Mouse (Mus musculus) ovary, postnatal 36 days (tissue): ENCODE data around the gene Syp.

Experiments
- DNase-seq: peaks from one replicate; pipeline ENCODE4 v3.0.0; 2022; ENCODE audit warnings: low spot score, mixed read lengths

The Syp gene

GRCm38 (mm10) chrX:7662936-7663335 is 24.7 kb downstream of the Syp start:
- DNase-seq = no peak

DNA sequence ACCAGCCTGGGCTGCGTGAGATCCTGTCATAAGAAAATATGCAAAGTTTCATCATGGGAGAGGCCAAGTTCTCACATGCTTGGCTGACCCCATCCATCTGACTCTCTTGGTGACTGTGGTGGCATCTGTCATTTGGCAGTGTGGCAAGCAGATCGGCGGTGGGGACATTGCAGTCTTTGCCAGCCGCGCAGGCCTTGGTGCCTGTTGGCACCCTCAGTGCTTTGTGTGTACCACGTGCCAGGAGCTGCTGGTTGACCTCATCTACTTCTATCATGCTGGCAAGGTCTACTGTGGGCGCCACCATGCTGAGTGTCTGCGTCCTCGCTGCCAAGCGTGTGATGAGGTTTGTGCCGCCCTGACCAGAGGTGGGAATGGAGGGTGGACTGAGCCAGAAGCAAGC is 26.5 kb downstream of the Syp start:
- DNase-seq = no peak

- DNase-seq = no peak
Measured at GRCm38 (mm10) chrX:7665739-7666502, 27.6 kb downstream of the Syp start.

GRCm38 (mm10) chrX:7670390-7670881 is 32.2 kb downstream of the Syp start:
- DNase-seq = peak; percentile 76

GRCm38 (mm10) chrX:7670921-7671623 is 32.8 kb downstream of the Syp start, which contains the start of gene Plp2:
Plp2 (minus strand) TSS chrX:7671390.
- DNase-seq = peak; percentile 54

- DNase-seq = no peak
Measured at GRCm38 (mm10) chrX:7672739-7673138, 34.5 kb downstream of the Syp start.

DNA sequence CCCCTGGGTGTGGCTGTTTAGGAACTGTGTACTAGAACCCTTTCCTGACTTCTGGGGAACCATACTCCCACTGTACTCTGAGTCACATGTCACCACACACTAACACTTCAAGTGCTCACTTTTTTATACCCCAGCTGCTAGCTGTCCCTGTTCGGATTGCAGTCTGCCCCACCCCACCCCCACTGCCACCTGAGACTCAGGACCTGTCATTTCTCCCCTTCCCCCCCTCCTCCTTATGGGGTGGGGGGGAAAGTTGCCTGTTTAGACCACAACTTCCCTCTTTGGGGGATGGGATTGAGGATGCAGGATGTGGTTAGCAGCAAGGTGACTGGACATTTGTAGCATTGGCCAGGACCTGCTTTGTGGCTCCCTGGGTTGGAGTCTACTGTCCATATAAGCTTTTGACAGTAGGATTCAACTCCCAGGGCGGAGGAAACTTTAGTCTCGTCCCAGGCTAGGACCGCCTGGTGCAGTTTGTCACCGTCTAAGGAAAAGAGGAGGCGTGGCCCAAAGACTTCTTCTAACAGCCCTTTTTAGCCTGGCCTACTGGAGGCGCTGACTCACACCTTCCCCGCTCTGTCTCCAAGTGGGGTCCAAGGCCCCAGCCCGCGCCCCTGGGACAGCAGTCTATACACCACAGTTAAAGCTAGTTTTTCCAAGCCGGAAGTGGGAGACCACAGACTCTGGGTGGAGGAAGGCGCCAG is 35.5 kb downstream of the Syp start:
- no peak for DNase-seq

GRCm38 (mm10) chrX:7674284-7675000 is 36.2 kb downstream of the Syp start:
- peak; percentile 23 for DNase-seq

GRCm38 (mm10) chrX:7675001-7675380 is 36.7 kb downstream of the Syp start:
- DNase-seq = no peak

DNA sequence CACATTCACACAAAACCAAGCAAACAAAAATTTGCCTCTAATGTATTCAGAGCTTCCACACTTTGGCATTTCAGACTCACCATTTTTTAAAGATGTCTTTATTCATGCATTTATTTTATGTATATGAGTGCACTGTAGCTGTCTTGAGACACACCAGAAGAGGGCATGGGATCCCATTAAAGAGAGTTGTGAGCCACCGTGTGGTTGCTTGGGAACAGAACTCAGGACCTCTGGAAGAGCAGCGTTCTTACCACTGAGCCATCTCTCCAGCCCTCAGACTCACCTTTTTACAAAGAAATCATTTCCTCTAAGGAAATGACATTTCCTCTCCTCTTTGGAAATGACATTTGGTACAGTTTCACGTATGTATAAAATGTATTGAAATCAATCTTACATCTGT is 40.7 kb downstream of the Syp start:
- DNase-seq = no peak

- peak; percentile 89 for DNase-seq
Measured at GRCm38 (mm10) chrX:7679405-7680056, 41.3 kb downstream of the Syp start.

DNA sequence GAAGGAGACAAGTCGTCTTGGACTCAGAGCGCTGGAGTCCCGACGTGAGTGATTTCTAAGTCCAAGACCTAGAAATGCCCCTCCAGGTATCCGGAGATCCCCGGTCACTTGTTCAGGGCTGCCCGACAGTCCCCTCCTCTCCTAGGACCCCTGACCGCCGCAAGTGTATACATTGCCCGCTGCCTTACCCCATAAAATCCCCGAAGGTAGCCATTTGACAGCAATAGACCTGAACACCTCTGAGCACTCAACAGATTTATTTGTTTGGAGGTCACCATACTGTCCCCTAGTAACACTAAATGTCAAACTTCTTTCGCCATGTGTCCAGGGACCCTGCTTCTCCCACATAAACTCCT is 41.8 kb downstream of the Syp start:
- DNase-seq = no peak

GRCm38 (mm10) chrX:7680864-7681263 is 42.6 kb downstream of the Syp start, which contains the start of gene Magix:
Magix (minus strand) TSS chrX:7681251.
- no peak for DNase-seq

- no peak for DNase-seq
Measured at GRCm38 (mm10) chrX:7688321-7688720, 50.0 kb downstream of the Syp start.

GRCm38 (mm10) chrX:7690486-7690885 is 52.2 kb downstream of the Syp start:
- no peak for DNase-seq

DNA sequence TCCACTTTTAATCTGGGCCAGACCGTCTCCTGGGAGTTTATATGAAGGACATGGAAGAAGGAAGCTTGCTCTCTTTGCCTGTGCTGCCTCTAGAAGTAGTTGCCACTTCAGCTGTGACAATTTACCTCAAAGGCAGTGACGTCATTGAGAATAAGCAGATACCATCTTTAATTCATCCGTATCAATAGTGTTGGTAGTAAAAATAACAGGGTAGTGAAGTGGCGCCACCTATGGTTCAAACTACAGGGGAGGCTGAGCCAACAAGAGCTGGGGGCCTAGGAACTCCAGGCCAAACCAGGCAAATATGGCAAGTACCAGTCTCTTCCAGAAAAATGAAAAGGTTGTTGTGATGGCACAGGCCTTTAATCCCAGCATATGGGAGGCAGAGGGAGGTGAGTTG is 54.6 kb downstream of the Syp start:
- DNase-seq = no peak

DNA sequence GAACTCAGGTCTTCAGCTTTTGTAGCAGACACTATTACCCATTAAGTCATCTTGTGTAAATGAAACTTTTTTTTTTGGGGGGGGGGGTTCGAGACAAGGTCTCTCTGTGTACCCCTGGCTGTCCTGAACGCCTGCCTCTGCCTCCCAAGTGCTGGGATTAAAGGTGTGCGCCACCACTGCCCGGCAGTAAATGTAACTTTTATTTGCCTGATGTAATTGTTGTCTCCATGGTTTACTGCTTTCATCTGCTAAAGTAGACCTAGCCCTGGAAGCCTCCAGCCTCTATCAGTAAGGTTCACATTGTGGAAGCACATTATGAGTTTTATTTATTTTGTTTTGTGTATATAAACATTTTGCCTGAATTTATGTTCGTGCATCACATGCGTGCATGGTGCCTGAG is 58.2 kb downstream of the Syp start:
- no peak for DNase-seq

DNA sequence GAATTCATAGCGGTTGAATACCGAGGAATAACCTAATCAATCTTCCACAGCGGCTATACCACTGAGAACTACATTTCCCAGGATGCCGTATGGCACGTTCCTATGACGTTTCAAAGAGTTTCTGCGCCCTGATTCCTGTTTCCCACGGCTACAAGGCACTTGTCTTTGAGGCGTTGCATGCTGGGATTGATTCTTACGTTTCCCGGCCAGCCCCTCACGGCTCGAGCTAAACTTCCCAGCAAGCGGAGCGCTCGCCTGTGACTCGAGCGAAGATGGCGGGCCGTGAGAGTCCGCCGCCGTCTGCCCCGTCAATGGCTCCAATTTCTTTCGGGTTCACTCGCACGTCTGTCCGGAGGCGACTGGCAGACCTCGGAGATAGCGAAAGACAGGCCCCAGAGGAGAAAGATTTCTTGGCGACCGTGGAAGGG is 58.7 kb downstream of the Syp start, which contains the start of gene Gpkow:
TSS of gene Gpkow (plus strand) at position 178 of the 428 bp plus-strand sequence.
- DNase-seq = peak; percentile 69
